Mouse (Mus musculus): ENCODE measurements around the gene Trmt1. TPM values are rescaled to one million over a fixed set of nuclear protein-coding genes. Genes with fewer than 3 reads are reported as not detected.
A peak's percentile ranks its signal among the peaks of the same experiment; 100 is the strongest.

Gene Trmt1
- polyA plus RNA-seq, 1 experiment from 2014 or later: 65.7 TPM

- Histone ChIP-seq H3K27ac (ENCODE audit: low read length) (peak overlapping the region; percentile 97), H3K4me1 (ENCODE audit: control insufficient read depth, insufficient read depth, low read length) (peaks cover 37% of the 10 kb centered on the region)
- 14% methylated on average over 7 of the region's 7 CpGs for WGBS
Observed at GRCm38 (mm10) chr8:84723571-84723900, 37.4 kb downstream of the Trmt1 start.

DNA sequence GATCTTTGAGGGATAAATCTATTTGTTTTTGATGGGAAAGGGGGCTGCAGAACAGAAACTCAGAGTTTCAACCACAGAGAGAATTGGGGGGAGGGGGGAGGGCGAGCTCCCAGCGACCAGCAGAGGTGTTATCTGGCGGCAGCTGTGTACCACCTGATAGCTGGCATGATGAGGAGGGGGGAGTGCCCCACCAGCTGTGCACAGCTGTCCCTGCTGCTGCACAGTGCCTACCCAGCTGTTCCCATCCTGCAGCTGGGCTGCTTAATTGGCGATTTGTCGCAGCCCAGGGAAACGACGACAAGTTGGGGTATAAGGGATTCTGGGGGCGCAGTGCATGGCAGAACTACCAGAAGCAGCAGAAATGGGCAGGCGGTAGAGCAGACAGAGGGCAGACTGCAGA is 38.6 kb downstream of the Trmt1 start:
- H3K27ac ChIP-seq (ENCODE audit: low read length): peak overlapping the region; percentile 97; the same call in 1 of the 2 replicates
- H3K36me3 ChIP-seq (ENCODE audit: control insufficient read depth, insufficient read depth, low read length): peaks cover 43% of the 10 kb centered on the region
- H3K9ac ChIP-seq (replicated peaks; ENCODE audit: low read depth, low read length): no peak overlapping the region
- no peaks in the 10 kb centered on the region for H3K9me3 ChIP-seq (ENCODE audit: control insufficient read depth, low read depth, low read length)
- WGBS: 41% methylated on average over 9 of the region's 9 CpGs
- peaks cover 37% of the 10 kb centered on the region for H3K4me1 ChIP-seq (ENCODE audit: control insufficient read depth, insufficient read depth, low read length)
- H3K4me3 ChIP-seq (ENCODE audit: low read depth, low read length): no peak overlapping the region
- no peak overlapping the region for H3K4me2 ChIP-seq (replicated peaks; ENCODE audit: low read depth, low read length)
- no peak for ATAC-seq (ENCODE audit: insufficient number of reproducible peaks, insufficient read depth, low FRiP score, low read depth)
- H3K27me3 ChIP-seq (ENCODE audit: control insufficient read depth, insufficient read depth, low read length): no peaks in the 10 kb centered on the region

More at GRCm38 (mm10) chr8:84723571-84723900, 37.4 kb downstream of the Trmt1 start:
- no peak overlapping the region; the same call in 1 of the 2 replicates for H3K4me3 ChIP-seq (ENCODE audit: low read depth, low read length)
- H3K36me3 ChIP-seq (ENCODE audit: control insufficient read depth, insufficient read depth, low read length): peaks cover 54% of the 10 kb centered on the region
- no peak for ATAC-seq (ENCODE audit: insufficient number of reproducible peaks, insufficient read depth, low FRiP score, low read depth)
- no peak overlapping the region; the same call in 1 of the 2 replicates for H3K9ac ChIP-seq (replicated peaks; ENCODE audit: low read depth, low read length)
- no peaks in the 10 kb centered on the region for H3K27me3 ChIP-seq (ENCODE audit: control insufficient read depth, insufficient read depth, low read length)
- H3K4me2 ChIP-seq (replicated peaks; ENCODE audit: low read depth, low read length): peak overlapping the region; percentile 8
- H3K9me3 ChIP-seq (ENCODE audit: control insufficient read depth, low read depth, low read length): no peaks in the 10 kb centered on the region

DNA sequence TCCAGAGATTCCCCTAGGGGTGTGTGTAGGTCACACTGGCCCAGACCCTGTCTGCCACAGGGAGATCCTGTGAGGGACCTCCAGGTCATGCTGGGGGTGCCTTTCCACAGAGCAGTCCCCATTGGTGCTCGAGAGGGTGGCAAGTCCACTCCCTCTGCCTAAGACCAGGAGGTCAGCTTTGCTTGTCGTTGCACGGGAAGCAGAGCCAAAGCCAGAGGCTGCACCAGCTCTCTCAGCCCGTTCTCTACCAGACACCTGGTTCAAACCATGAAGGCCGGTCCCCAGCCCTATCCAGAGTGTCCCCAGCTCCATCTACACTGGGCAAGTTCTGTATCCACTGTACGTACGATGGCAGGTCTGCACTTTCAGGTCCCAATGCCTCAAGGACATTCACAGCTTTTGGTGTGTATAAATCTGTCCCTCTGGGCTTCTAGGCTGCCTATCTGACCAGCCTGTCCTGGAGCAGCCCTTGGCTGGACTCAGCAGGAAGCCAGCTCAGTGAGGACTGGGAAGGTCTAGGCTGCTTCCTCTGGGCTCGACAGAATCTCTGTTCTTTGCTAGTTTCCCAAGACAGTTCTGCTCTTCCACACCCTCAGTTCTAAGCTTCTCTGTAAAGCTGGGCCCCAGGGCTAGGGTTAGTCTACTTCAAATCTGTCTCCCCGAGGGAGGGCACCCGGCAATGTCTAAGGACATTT is 39.3 kb downstream of the Trmt1 start:
- 48% methylated on average over 10 of the region's 10 CpGs for WGBS
- peaks cover 44% of the 10 kb centered on the region for H3K4me1 ChIP-seq (ENCODE audit: control insufficient read depth, insufficient read depth, low read length)
- H3K27me3 ChIP-seq (ENCODE audit: control insufficient read depth, insufficient read depth, low read length): no peaks in the 10 kb centered on the region
- no peak overlapping the region for H3K4me3 ChIP-seq (ENCODE audit: low read depth, low read length)
- H3K36me3 ChIP-seq (ENCODE audit: control insufficient read depth, insufficient read depth, low read length): peaks cover 35% of the 10 kb centered on the region
- H3K4me2 ChIP-seq (replicated peaks; ENCODE audit: low read depth, low read length): no peak overlapping the region; the same call in 1 of the 2 replicates
- no peak overlapping the region for H3K9ac ChIP-seq (replicated peaks; ENCODE audit: low read depth, low read length)
- H3K27ac ChIP-seq (ENCODE audit: low read length): peak overlapping the region; percentile 27; the same call in 1 of the 2 replicates
- no peaks in the 10 kb centered on the region for H3K9me3 ChIP-seq (ENCODE audit: control insufficient read depth, low read depth, low read length)
- no peak for ATAC-seq (ENCODE audit: insufficient number of reproducible peaks, insufficient read depth, low FRiP score, low read depth)

- ATAC-seq (ENCODE audit: insufficient number of reproducible peaks, insufficient read depth, low FRiP score, low read depth): no peak
- peaks cover 48% of the 10 kb centered on the region for H3K4me1 ChIP-seq (ENCODE audit: control insufficient read depth, insufficient read depth, low read length)
- no peak overlapping the region; the same call in 1 of the 2 replicates for H3K4me2 ChIP-seq (replicated peaks; ENCODE audit: low read depth, low read length)
- no peak overlapping the region for H3K9ac ChIP-seq (replicated peaks; ENCODE audit: low read depth, low read length)
- peak overlapping the region; percentile 27; the same call in 1 of the 2 replicates for H3K27ac ChIP-seq (ENCODE audit: low read length)
- H3K36me3 ChIP-seq (ENCODE audit: control insufficient read depth, insufficient read depth, low read length): peaks cover 31% of the 10 kb centered on the region
- H3K4me3 ChIP-seq (ENCODE audit: low read depth, low read length): no peak overlapping the region
- H3K9me3 ChIP-seq (ENCODE audit: control insufficient read depth, low read depth, low read length): no peaks in the 10 kb centered on the region
- 30% methylated on average over 3 of the region's 3 CpGs for WGBS
- H3K27me3 ChIP-seq (ENCODE audit: control insufficient read depth, insufficient read depth, low read length): no peaks in the 10 kb centered on the region
Observed at GRCm38 (mm10) chr8:84725941-84726259, 39.8 kb downstream of the Trmt1 start.

- Histone ChIP-seq H3K9me3 (ENCODE audit: control insufficient read depth, low read depth, low read length) (no peaks in the 10 kb centered on the region), H3K9ac (replicated peaks; ENCODE audit: low read depth, low read length) (no peak overlapping the region), H3K4me1 (ENCODE audit: control insufficient read depth, insufficient read depth, low read length) (peaks cover 60% of the 10 kb centered on the region), H3K27me3 (ENCODE audit: control insufficient read depth, insufficient read depth, low read length) (no peaks in the 10 kb centered on the region), H3K4me2 (replicated peaks; ENCODE audit: low read depth, low read length) (no peak overlapping the region), H3K27ac (ENCODE audit: low read length) (no peak overlapping the region), H3K36me3 (ENCODE audit: control insufficient read depth, insufficient read depth, low read length) (peaks cover 21% of the 10 kb centered on the region), H3K4me3 (ENCODE audit: low read depth, low read length) (no peak overlapping the region)
- WGBS: 71% methylated on average over 3 of the region's 3 CpGs
- no peak for ATAC-seq (ENCODE audit: insufficient number of reproducible peaks, insufficient read depth, low FRiP score, low read depth)
Observed at GRCm38 (mm10) chr8:84728474-84728873, 42.4 kb downstream of the Trmt1 start.

- no peaks in the 10 kb centered on the region for H3K9me3 ChIP-seq (ENCODE audit: control insufficient read depth, low read depth, low read length)
- ATAC-seq (ENCODE audit: insufficient number of reproducible peaks, insufficient read depth, low FRiP score, low read depth): no peak
- WGBS: 90% methylated on average over 16 of the region's 16 CpGs
- peaks cover 47% of the 10 kb centered on the region for H3K4me1 ChIP-seq (ENCODE audit: control insufficient read depth, insufficient read depth, low read length)
- peaks cover 21% of the 10 kb centered on the region for H3K36me3 ChIP-seq (ENCODE audit: control insufficient read depth, insufficient read depth, low read length)
- no peak overlapping the region for H3K4me2 ChIP-seq (replicated peaks; ENCODE audit: low read depth, low read length)
- H3K27me3 ChIP-seq (ENCODE audit: control insufficient read depth, insufficient read depth, low read length): no peaks in the 10 kb centered on the region
- H3K9ac ChIP-seq (replicated peaks; ENCODE audit: low read depth, low read length): no peak overlapping the region
- peak overlapping the region; percentile 81; the same call in 1 of the 2 replicates for H3K27ac ChIP-seq (ENCODE audit: low read length)
- H3K4me3 ChIP-seq (ENCODE audit: low read depth, low read length): no peak overlapping the region
Observed at GRCm38 (mm10) chr8:84729921-84730362, 43.8 kb downstream of the Trmt1 start.

- no peak overlapping the region for H3K9ac ChIP-seq (replicated peaks; ENCODE audit: low read depth, low read length)
- peaks cover 42% of the 10 kb centered on the region for H3K4me1 ChIP-seq (ENCODE audit: control insufficient read depth, insufficient read depth, low read length)
- H3K27ac ChIP-seq (ENCODE audit: low read length): peak overlapping the region; percentile 81
- peaks cover 14% of the 10 kb centered on the region; the same call in 1 of the 2 replicates for H3K36me3 ChIP-seq (ENCODE audit: control insufficient read depth, insufficient read depth, low read length)
- 44% methylated on average over 9 of the region's 9 CpGs for WGBS
- H3K27me3 ChIP-seq (ENCODE audit: control insufficient read depth, insufficient read depth, low read length): no peaks in the 10 kb centered on the region
- H3K4me2 ChIP-seq (replicated peaks; ENCODE audit: low read depth, low read length): no peak overlapping the region
- H3K4me3 ChIP-seq (ENCODE audit: low read depth, low read length): no peak overlapping the region
- peak; percentile 64 for ATAC-seq (ENCODE audit: insufficient number of reproducible peaks, insufficient read depth, low FRiP score, low read depth)
- no peaks in the 10 kb centered on the region for H3K9me3 ChIP-seq (ENCODE audit: control insufficient read depth, low read depth, low read length)
Observed at GRCm38 (mm10) chr8:84730541-84731370, 44.6 kb downstream of the Trmt1 start.

- no peaks in the 10 kb centered on the region for H3K27me3 ChIP-seq (ENCODE audit: control insufficient read depth, insufficient read depth, low read length)
- no peak overlapping the region for H3K9ac ChIP-seq (replicated peaks; ENCODE audit: low read depth, low read length)
Observed at GRCm38 (mm10) chr8:84731371-84732177, 45.5 kb downstream of the Trmt1 start.

More at GRCm38 (mm10) chr8:84731371-84732177, 45.5 kb downstream of the Trmt1 start:
- Histone ChIP-seq H3K27ac (ENCODE audit: low read length) (peak overlapping the region; percentile 81), H3K36me3 (ENCODE audit: control insufficient read depth, insufficient read depth, low read length) (peaks cover 7% of the 10 kb centered on the region; the same call in 1 of the 2 replicates), H3K4me3 (ENCODE audit: low read depth, low read length) (no peak overlapping the region), H3K4me1 (ENCODE audit: control insufficient read depth, insufficient read depth, low read length) (peaks cover 42% of the 10 kb centered on the region), H3K4me2 (replicated peaks; ENCODE audit: low read depth, low read length) (no peak overlapping the region; the same call in 1 of the 2 replicates), H3K9me3 (ENCODE audit: control insufficient read depth, low read depth, low read length) (no peaks in the 10 kb centered on the region)
- no peak for ATAC-seq (ENCODE audit: insufficient number of reproducible peaks, insufficient read depth, low FRiP score, low read depth)
- 64% methylated on average over 11 of the region's 11 CpGs for WGBS
